Mouse (Mus musculus): ENCODE data around the gene Rec114. TPM values are rescaled to one million over a fixed set of nuclear protein-coding genes. Genes with fewer than 3 reads are reported as not detected.

Gene Rec114
- total RNA-seq (2021) (10 to 100 TPM in 1 of 2 experiments, 1 to 10 TPM in 1; 1.8 to 13.6 TPM), polyA plus RNA-seq (2012; rRNA removed) (2.5 TPM in 1 of 2 replicates, not detected in the other)
- long read RNA-seq, partial matches to known transcripts: 10 of 11 reads
- long read RNA-seq, other reads (novel, unspliced or antisense): 1 of 11 reads

DNA sequence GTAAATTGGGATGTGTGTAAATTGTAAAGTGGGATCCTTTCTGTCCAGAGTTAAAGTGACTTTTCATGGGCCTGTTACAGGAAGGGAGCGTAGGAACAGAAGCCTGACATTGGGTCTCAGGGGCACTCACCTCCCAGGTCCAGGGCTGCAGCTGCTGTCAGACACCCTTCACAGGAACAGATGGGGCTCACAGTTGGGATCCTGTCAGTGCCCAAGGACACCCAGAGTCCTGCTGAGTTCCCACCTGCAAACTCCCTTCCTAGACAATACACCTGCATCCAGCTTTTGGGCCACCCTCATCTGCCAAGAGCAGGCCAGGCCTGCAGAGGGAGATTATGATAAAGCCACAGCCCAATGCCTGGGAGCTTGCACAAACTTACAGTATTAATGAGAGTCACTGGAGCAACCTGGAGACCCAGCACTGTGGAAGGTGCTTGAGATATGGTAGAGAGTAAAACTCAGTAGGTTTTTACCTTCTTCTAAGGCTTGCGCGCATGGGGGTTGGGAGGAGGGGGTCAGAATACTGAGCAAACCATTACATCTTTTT is at the start of gene Rec114:
TSS of gene Rec114 (minus strand) at position 263 of the 547 bp plus-strand sequence.
- H3K4me1 ChIP-seq (ENCODE audit: control insufficient read depth, insufficient read depth, low read length): no peaks in the 10 kb centered on the region
- H3K4me3 ChIP-seq: no peak within 1 kb of the TSS
- no peak within 1 kb of the TSS for H3K27ac ChIP-seq
- intact Hi-C loops (cut with DNase I): no loop called here
- WGBS: 96% methylated on average over 3 of the region's 3 CpGs
- TF ChIP-seq POLR2A (IDR thresholded peaks at IDR 0.05; ENCODE audit: insufficient read depth, low read depth, low read length): no peak
- no peak for TF ChIP-seq CTCF (IDR thresholded peaks at IDR 0.05)
- no peak for TF ChIP-seq EP300 (IDR thresholded peaks at IDR 0.05; ENCODE audit: insufficient read depth, low read depth, low read length)
- H3K79me2 ChIP-seq (replicated peaks; ENCODE audit: control insufficient read depth, insufficient read depth, low read length): no peaks in the 10 kb centered on the region
- H3K36me3 ChIP-seq (ENCODE audit: control insufficient read depth, insufficient read depth, low read length): no peaks in the 10 kb centered on the region
- H3K27me3 ChIP-seq (ENCODE audit: control insufficient read depth, insufficient read depth, low read length): no peaks in the 10 kb centered on the region
- no peak for DNase-seq
- no peak within 1 kb of the TSS for H3K9ac ChIP-seq (ENCODE audit: low read depth, low read length)

DNA sequence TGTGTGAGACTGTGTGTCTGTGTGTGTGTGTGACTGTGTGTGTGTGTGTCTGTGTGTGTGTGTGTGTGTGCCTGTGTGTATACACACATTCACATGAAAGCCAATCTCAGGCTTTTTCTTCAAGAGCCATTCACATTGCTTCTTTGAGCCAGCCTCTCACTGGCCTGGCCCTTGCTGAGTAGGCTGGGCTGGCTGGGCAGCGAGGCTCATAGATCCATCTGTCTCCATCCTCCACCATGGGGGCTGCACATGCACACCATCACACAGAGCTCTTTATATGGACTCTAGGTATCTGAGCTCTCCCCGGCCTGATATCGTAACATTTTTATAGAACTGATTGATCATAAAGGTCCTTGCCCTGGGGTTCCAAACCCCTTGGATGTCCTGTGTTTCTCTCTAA is 45.7 kb upstream of the Rec114 start:
- intact Hi-C loops (cut with DNase I): no loop called here
- Histone ChIP-seq H3K9ac (ENCODE audit: low read depth, low read length) (no peak overlapping the region), H3K79me2 (replicated peaks; ENCODE audit: control insufficient read depth, insufficient read depth, low read length) (no peaks in the 10 kb centered on the region), H3K36me3 (ENCODE audit: control insufficient read depth, insufficient read depth, low read length) (no peaks in the 10 kb centered on the region), H3K27ac (no peak overlapping the region), H3K4me1 (ENCODE audit: control insufficient read depth, insufficient read depth, low read length) (no peaks in the 10 kb centered on the region), H3K4me3 (no peak overlapping the region), H3K27me3 (ENCODE audit: control insufficient read depth, insufficient read depth, low read length) (no peaks in the 10 kb centered on the region)
- TF ChIP-seq EP300 (IDR thresholded peaks at IDR 0.05; ENCODE audit: insufficient read depth, low read depth, low read length) (no peak), CTCF (IDR thresholded peaks at IDR 0.05) (no peak), POLR2A (IDR thresholded peaks at IDR 0.05; ENCODE audit: insufficient read depth, low read depth, low read length) (no peak)
- 89% methylated on average over 3 of the region's 3 CpGs for WGBS
- no peak for DNase-seq

- TF ChIP-seq EP300 (IDR thresholded peaks at IDR 0.05; ENCODE audit: insufficient read depth, low read depth, low read length): no peak
- TF ChIP-seq CTCF (IDR thresholded peaks at IDR 0.05): peak; percentile 67
- no peak for TF ChIP-seq POLR2A (IDR thresholded peaks at IDR 0.05; ENCODE audit: insufficient read depth, low read depth, low read length)
- no peak overlapping the region for H3K9ac ChIP-seq (ENCODE audit: low read depth, low read length)
- no peaks in the 10 kb centered on the region for H3K79me2 ChIP-seq (replicated peaks; ENCODE audit: control insufficient read depth, insufficient read depth, low read length)
- H3K4me1 ChIP-seq (ENCODE audit: control insufficient read depth, insufficient read depth, low read length): no peaks in the 10 kb centered on the region
- intact Hi-C loops (cut with DNase I): loop anchor here (10.0 kb wide), 1 partner anchor 99 kb away; no protein-coding TSS in a partner anchor
- H3K4me3 ChIP-seq: no peak overlapping the region
- no peaks in the 10 kb centered on the region for H3K36me3 ChIP-seq (ENCODE audit: control insufficient read depth, insufficient read depth, low read length)
- H3K27me3 ChIP-seq (ENCODE audit: control insufficient read depth, insufficient read depth, low read length): no peaks in the 10 kb centered on the region
- H3K27ac ChIP-seq: no peak overlapping the region
- no peak for DNase-seq
- 22% methylated on average over 2 of the region's 2 CpGs for WGBS
These were observed 31.6 kb upstream of the Rec114 start for GRCm38 (mm10) chr9:58775363-58775762.

- H3K27ac ChIP-seq: no peak overlapping the region
- no peaks in the 10 kb centered on the region for H3K36me3 ChIP-seq (ENCODE audit: control insufficient read depth, insufficient read depth, low read length)
- 47% methylated on average over 3 of the region's 3 CpGs for WGBS
- TF ChIP-seq POLR2A (IDR thresholded peaks at IDR 0.05; ENCODE audit: insufficient read depth, low read depth, low read length) (no peak), EP300 (IDR thresholded peaks at IDR 0.05; ENCODE audit: insufficient read depth, low read depth, low read length) (no peak), CTCF (IDR thresholded peaks at IDR 0.05) (no peak)
- no peaks in the 10 kb centered on the region for H3K4me1 ChIP-seq (ENCODE audit: control insufficient read depth, insufficient read depth, low read length)
- H3K4me3 ChIP-seq: no peak overlapping the region
- intact Hi-C loops (cut with DNase I): loop anchor here (10.0 kb wide), 1 partner anchor 100 kb away; no protein-coding TSS in a partner anchor
- no peak for DNase-seq
- no peaks in the 10 kb centered on the region for H3K27me3 ChIP-seq (ENCODE audit: control insufficient read depth, insufficient read depth, low read length)
- no peaks in the 10 kb centered on the region for H3K79me2 ChIP-seq (replicated peaks; ENCODE audit: control insufficient read depth, insufficient read depth, low read length)
- no peak overlapping the region for H3K9ac ChIP-seq (ENCODE audit: low read depth, low read length)
These were observed 31.0 kb upstream of the Rec114 start for GRCm38 (mm10) chr9:58774761-58775160.

DNA sequence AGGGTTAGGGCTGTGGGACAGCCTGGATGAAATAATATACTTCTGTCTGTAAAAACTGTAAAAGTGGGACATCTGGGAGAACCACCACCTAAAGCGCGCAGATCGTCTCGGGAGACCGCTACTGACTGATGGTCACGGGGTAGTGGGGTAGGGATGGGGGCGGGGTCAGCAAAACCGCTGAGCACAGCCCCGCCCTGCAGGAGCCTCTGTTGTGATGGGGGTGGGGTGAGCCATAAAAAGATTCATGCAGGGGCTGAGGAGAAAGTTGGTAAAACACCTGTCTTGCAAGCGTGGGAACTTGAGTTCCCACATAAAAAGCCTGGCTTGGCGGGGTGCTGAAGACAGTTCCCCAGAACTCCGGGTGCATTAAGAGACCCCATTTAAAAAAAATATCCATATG is 26.2 kb upstream of the Rec114 start:
- no peaks in the 10 kb centered on the region for H3K27me3 ChIP-seq (ENCODE audit: control insufficient read depth, insufficient read depth, low read length)
- no peaks in the 10 kb centered on the region for H3K4me1 ChIP-seq (ENCODE audit: control insufficient read depth, insufficient read depth, low read length)
- no peak overlapping the region for H3K27ac ChIP-seq
- no peaks in the 10 kb centered on the region for H3K36me3 ChIP-seq (ENCODE audit: control insufficient read depth, insufficient read depth, low read length)
- no peak overlapping the region for H3K9ac ChIP-seq (ENCODE audit: low read depth, low read length)
- no peak for DNase-seq
- 51% methylated on average over 12 of the region's 12 CpGs for WGBS
- TF ChIP-seq CTCF (IDR thresholded peaks at IDR 0.05): no peak
- TF ChIP-seq POLR2A (IDR thresholded peaks at IDR 0.05; ENCODE audit: insufficient read depth, low read depth, low read length): no peak
- no peak for TF ChIP-seq EP300 (IDR thresholded peaks at IDR 0.05; ENCODE audit: insufficient read depth, low read depth, low read length)
- H3K4me3 ChIP-seq: no peak overlapping the region
- intact Hi-C loops (cut with DNase I): loop anchor here (10.0 kb wide), 1 partner anchor 105 kb away; no protein-coding TSS in a partner anchor
- H3K79me2 ChIP-seq (replicated peaks; ENCODE audit: control insufficient read depth, insufficient read depth, low read length): no peaks in the 10 kb centered on the region

Data from heart, adult 2 months (tissue).